Mouse (Mus musculus): ENCODE measurements around the gene Rtel1.

- TF ChIP-seq CTCF (IDR thresholded peaks at IDR 0.05; ENCODE audit: low read depth) (no peak), EP300 (optimal IDR thresholded peaks at IDR 0.05) (no peak)
Observed at GRCm38 (mm10) chr2:181377230-181377629, 57.7 kb downstream of the Rtel1 start.

Data from stomach, postnatal 0 days (tissue).